Mouse (Mus musculus) ES-E14 (cell line): ENCODE measurements around the gene Wtap.

ENCODE experiments used
- CHD2 ChIP-seq: IDR thresholded peaks from 2 replicates; pipeline ENCODE4 v1.6.1; 2014; ENCODE audit warnings: mild to moderate bottlenecking, low read depth, low read length, inconsistent platforms
- HCFC1 ChIP-seq: IDR thresholded peaks from 2 replicates; pipeline ENCODE4 v1.6.1; 2012; ENCODE audit warnings: low read length, inconsistent platforms, borderline replicate concordance; ENCODE audit not compliant: insufficient read depth
- ZC3H11A ChIP-seq: IDR thresholded peaks from 2 replicates; pipeline ENCODE4 v1.6.1; 2012; ENCODE audit warnings: low read depth, mild to moderate bottlenecking, inconsistent platforms, low read length, borderline replicate concordance
- ZNF384 ChIP-seq: IDR thresholded peaks from 2 replicates; pipeline ENCODE4 v1.6.1; 2012; ENCODE audit warnings: low read depth, low read length, inconsistent platforms

DNA sequence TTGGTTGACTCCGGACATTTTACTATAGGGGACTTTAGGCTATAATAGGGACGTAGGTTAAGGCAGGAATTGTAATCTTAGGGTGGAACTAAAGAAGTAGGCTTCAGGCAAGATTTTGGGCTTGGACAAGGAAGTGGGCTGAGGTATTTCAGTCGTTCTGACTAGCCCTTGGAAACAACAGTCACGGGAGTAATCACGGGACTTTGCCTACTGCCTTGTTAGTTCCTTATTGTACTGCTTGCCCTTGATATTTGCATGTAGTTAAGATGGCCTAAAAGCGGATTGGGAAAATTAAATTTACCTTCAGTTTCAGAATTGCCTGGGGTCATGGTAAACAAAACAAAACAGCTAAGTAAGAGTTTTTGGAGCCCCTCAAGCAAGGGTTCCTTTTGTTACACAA is 5.1 kb upstream of the Wtap start:
- no peak for TF ChIP-seq ZC3H11A
- TF ChIP-seq ZNF384 = no peak
- no peak for TF ChIP-seq CHD2
- TF ChIP-seq HCFC1 = no peak
